Mouse (Mus musculus) hindbrain, embryonic 11.5 days (tissue): ENCODE data around the gene Slc2a13. TPM values are rescaled to one million over a fixed set of nuclear protein-coding genes. Genes with fewer than 3 reads are reported as not detected.

ENCODE experiments used
- ATAC-seq: fragments of 200-750 bp; cut with Nextera tagmentation; 2 replicates; pipeline ENCODE4 v1.8.0; 2017; ENCODE audit warnings: mild to moderate bottlenecking, moderate TSS enrichment, moderate library complexity; ENCODE audit not compliant: low FRiP score
- DNase-seq: peaks from one replicate; pipeline ENCODE4 v3.0.0-alpha.2; 2015; ENCODE audit warnings: low spot score
- H3K27ac ChIP-seq: fragments of 300-500 bp; sonication (generic); 2 replicates; pipeline ENCODE4 v1.5.1; 2014; ENCODE audit warnings: mild to moderate bottlenecking, low read depth, low read length
- H3K27me3 ChIP-seq: fragments of 300-500 bp; sonication (generic); 2 replicates; pipeline ENCODE4 v1.6.1; 2014; ENCODE audit warnings: mild to moderate bottlenecking, low read length, moderate library complexity, mixed read lengths; ENCODE audit not compliant: control insufficient read depth, insufficient read depth
- H3K36me3 ChIP-seq: fragments of 300-500 bp; sonication (generic); 2 replicates; pipeline ENCODE4 v1.6.1; 2014; ENCODE audit warnings: mild to moderate bottlenecking, low read length, moderate library complexity, mixed read lengths; ENCODE audit not compliant: control insufficient read depth, insufficient read depth
- H3K4me1 ChIP-seq: fragments of 300-500 bp; sonication (generic); replicated peaks from 2 replicates; pipeline ENCODE4 v1.6.1; 2014; ENCODE audit warnings: low read length, mixed read lengths; ENCODE audit not compliant: control insufficient read depth, insufficient read depth
- H3K4me2 ChIP-seq: fragments of 300-500 bp; sonication (generic); replicated peaks from 2 replicates; pipeline ENCODE4 v1.6.1; 2014; ENCODE audit warnings: mild to moderate bottlenecking, low read depth, low read length
- H3K4me3 ChIP-seq: fragments of 300-500 bp; sonication (generic); 2 replicates; pipeline ENCODE4 v1.5.1; 2014; ENCODE audit warnings: low read depth, low read length
- H3K9ac ChIP-seq: fragments of 300-500 bp; sonication (generic); 2 replicates; pipeline ENCODE4 v1.6.1; 2014; ENCODE audit warnings: low read depth, low read length
- H3K9me3 ChIP-seq: fragments of 300-500 bp; sonication (generic); 2 replicates; pipeline ENCODE4 v1.6.1; 2016; ENCODE audit warnings: low read length; ENCODE audit not compliant: control insufficient read depth
- WGBS: fragments of 180-500 bp; shearing (Covaris S2); extraction: QIAGEN DNeasy Blood & Tissue Kit; methylation state at CpG from one replicate; pipeline ENCODE4 v1.1.7; 2014; 5-methylcytosine and 5-hydroxymethylcytosine counted together
- polyA plus RNA-seq: library from polyadenylated mRNA; unstranded; fragments of >200 nt; fragmentation: Nextera tagmentation; extraction: Ambion mirVana; gene quantifications from 2 replicates; pipeline ENCODE4 v1.2.1, GENCODE M21; 2014

Slc2a13 gene
- polyA plus RNA-seq, 1 experiment from 2014 or later = 1.5 TPM

DNA sequence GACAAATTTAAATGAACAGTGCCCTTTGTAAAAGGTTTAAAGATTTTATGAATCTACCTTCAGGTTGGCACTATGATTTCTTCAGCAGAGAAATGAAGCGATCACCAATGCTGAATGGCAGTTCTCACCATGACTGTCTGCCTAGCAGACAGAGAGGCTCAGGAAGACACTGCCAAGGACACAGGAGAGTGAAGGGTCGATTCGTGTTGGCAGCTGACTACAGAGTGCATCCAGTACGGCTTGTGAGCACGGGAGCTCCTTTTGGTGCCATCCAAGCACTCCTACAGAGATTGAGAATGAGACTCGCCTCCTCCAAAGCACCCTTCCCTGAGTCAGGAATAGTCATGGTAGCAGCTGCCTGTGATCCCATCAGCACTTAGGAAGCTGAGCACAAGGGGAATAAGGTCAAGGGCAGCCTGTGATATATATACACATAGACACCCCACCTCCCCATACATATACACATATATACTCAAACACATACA is 238.6 kb downstream of the Slc2a13 start:
- Histone ChIP-seq H3K4me1 (no peaks in the 10 kb centered on the region), H3K36me3 (no peaks in the 10 kb centered on the region), H3K9ac (no peak overlapping the region), H3K27ac (no peak overlapping the region), H3K4me3 (no peak overlapping the region), H3K27me3 (no peaks in the 10 kb centered on the region), H3K9me3 (no peaks in the 10 kb centered on the region), H3K4me2 (no peak overlapping the region)
- 90% methylated on average over 6 of the region's 6 CpGs for WGBS
- ATAC-seq = no peak
- DNase-seq = no peak

DNA sequence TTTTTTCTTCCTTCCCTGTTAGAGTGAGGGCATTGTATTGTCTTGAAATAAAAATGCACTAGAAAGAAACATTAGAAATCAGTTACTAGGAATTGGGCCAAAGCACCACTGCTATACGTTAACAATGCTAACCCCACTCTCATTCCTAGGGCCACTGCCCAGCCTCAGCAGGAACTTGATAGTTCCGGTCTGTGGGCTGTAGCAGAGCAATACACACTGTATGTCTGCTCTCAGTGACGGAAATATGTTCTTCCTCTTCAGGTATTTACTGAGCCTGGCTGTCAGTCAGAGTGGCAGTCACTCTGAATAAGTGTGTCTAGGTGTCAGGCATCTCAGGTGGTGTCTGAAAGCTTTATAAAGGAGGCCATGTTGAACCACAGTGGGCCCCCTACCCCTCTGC is 245.3 kb downstream of the Slc2a13 start:
- Histone ChIP-seq H3K4me2 (no peak overlapping the region), H3K9me3 (no peaks in the 10 kb centered on the region), H3K27me3 (no peaks in the 10 kb centered on the region), H3K4me1 (no peaks in the 10 kb centered on the region), H3K4me3 (no peak overlapping the region), H3K27ac (no peak overlapping the region), H3K9ac (no peak overlapping the region), H3K36me3 (no peaks in the 10 kb centered on the region)
- 72% methylated on average over 3 of the region's 3 CpGs for WGBS
- DNase-seq = no peak
- no peak for ATAC-seq

DNA sequence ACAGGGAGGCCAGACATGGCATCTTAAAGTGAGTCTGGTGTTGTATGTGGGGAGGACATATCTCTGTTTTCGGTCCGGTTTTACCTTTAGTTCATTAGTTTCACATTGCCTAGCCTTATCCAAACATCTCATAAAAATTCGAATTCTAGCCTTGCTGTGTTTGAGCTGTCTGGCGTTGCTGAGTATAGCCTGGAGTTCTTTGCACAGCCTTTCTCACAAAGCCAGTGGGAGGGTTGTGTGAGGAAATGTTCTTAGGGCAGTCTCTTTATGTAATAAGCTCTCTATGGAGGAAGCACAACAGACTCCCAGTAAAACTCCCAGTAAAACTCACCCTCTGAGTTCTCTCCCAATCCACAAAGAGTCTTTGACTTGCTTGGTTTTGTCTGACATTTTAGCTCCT is 246.0 kb downstream of the Slc2a13 start:
- Histone ChIP-seq H3K4me1 (no peaks in the 10 kb centered on the region), H3K27ac (no peak overlapping the region), H3K9ac (no peak overlapping the region), H3K4me2 (no peak overlapping the region), H3K4me3 (no peak overlapping the region), H3K27me3 (no peaks in the 10 kb centered on the region), H3K36me3 (no peaks in the 10 kb centered on the region), H3K9me3 (no peaks in the 10 kb centered on the region)
- WGBS = 82% methylated on average over 4 of the region's 4 CpGs
- no peak for ATAC-seq
- DNase-seq = no peak

DNA sequence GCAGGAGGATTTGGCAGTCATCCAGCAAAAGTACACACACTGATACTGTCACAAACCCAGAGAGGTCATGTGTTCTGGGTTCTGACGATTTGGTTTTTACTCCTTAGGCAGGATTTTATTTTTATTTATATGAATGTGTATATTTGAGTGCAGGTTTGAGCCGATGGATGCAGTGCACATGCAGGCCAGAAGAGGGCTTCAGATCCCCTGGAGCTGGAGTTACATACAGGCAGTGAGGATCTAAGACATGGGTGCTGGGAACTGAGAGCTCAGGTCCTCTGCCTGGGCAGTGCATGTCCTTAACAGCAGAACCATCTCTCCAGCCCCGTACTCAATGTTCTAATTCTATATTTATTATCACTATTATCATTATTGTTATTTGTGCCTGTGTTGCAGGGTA is 253.7 kb downstream of the Slc2a13 start:
- H3K36me3 ChIP-seq = no peaks in the 10 kb centered on the region
- no peaks in the 10 kb centered on the region for H3K27me3 ChIP-seq
- ATAC-seq = no peak
- H3K9me3 ChIP-seq = no peaks in the 10 kb centered on the region
- H3K4me1 ChIP-seq = no peaks in the 10 kb centered on the region
- H3K4me3 ChIP-seq = no peak overlapping the region
- WGBS = 68% methylated on average over 3 of the region's 3 CpGs
- peak; percentile 33 for DNase-seq
- no peak overlapping the region for H3K4me2 ChIP-seq
- H3K9ac ChIP-seq = no peak overlapping the region
- no peak overlapping the region for H3K27ac ChIP-seq

DNA sequence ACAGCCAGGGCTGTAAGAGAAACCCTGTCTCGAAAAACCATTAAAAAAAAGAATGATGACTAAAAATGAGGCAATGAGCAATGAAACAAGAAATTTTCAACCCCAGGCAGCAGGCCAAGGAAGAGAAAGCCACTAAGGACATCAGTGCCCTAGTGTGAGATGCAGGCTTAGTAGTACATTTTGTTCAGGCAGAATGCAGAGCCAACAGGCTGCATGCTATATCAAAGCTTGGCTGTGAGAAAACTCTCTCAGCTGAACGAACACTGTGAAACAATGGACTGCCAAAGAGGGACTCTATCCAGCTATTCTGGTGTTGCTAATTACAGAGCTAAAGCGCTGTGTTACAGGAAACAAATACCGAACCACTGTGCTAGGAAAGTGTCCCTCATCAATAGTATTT is 256.1 kb downstream of the Slc2a13 start:
- DNase-seq (no peak), ATAC-seq (no peak)
- Histone ChIP-seq H3K4me3 (no peak overlapping the region), H3K9me3 (no peaks in the 10 kb centered on the region), H3K27me3 (no peaks in the 10 kb centered on the region), H3K36me3 (no peaks in the 10 kb centered on the region), H3K27ac (no peak overlapping the region), H3K4me2 (no peak overlapping the region), H3K9ac (no peak overlapping the region), H3K4me1 (no peaks in the 10 kb centered on the region)
- WGBS = 79% methylated on average over 4 of the region's 4 CpGs

DNA sequence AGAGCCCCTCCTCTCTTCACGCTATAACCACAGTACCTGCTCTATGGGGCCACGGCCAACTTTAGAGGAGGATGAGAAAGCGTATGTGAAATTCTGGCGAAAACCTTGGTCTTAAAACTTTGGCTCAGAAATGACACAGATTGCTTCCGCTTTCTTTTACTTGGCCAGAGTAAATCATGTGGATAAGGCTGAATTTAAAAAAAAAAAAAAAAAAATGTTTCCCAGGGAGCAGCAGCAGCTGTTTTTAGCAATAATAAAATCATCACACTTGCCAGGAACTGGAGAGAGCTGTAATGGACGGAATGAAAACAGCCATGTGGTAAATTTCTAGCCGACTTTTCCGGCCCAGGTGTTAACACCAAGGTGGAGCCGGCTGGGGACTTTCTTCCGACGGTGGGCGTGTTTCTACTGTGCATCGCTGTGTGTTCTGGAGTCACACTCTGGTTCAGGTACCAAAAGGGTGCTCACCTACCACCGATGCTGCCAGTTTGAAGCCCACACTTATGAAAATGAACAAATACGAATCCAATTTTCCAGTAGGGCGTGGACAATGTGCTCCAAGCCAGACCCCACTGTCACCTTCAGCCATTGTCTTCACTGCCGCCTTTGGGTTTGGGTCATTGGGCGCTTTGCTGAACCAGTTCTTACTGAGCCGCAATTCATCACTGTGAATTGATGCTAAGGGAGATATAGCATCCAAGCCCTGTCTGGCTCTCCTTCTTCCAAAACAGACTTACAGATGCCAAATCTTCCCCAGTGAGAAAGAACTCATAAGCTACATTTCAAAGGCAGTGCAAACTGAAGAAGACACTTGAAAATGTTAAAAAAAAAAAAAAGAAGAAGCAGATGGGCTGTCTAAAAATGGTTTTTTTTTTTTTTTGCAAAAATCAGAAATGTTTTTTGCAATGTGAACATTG is 258.4 kb downstream of the Slc2a13 start:
- H3K4me2 ChIP-seq = no peak overlapping the region
- H3K36me3 ChIP-seq = no peaks in the 10 kb centered on the region
- no peak overlapping the region for H3K27ac ChIP-seq
- H3K9ac ChIP-seq = no peak overlapping the region
- DNase-seq (no peak), ATAC-seq (no peak)
- no peaks in the 10 kb centered on the region for H3K4me1 ChIP-seq
- no peaks in the 10 kb centered on the region for H3K27me3 ChIP-seq
- H3K9me3 ChIP-seq = no peaks in the 10 kb centered on the region
- H3K4me3 ChIP-seq = no peak overlapping the region
- 83% methylated on average over 19 of the region's 19 CpGs for WGBS

DNA sequence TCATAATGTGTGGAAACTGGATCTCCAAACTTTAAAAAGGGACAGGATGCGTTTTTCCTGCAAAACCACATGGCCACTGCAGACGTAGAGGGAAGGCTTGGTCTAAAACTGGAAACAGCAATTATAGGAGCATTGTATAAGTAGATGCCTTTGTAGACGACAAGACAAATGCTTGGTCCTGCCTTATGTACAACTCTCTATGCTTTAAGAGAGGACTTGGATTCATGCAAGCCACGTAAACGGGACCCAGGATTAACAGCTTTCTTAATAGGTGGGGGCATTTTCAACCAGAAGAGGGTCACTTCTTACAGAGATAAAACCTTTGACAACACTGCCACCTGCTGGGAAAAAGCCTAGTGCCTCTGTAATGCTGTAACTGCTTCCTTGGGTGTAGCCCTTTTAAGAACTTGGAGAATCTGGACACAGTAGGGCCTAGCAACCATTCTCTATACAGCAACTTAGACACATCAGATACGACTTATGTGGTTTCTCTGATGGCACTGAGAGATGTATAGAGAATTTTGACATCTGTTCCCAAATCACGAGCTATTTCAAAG is 268.7 kb downstream of the Slc2a13 start:
- Histone ChIP-seq H3K9me3 (no peaks in the 10 kb centered on the region), H3K27me3 (no peaks in the 10 kb centered on the region), H3K36me3 (no peaks in the 10 kb centered on the region), H3K4me1 (no peaks in the 10 kb centered on the region), H3K4me2 (no peak overlapping the region), H3K27ac (no peak overlapping the region), H3K9ac (no peak overlapping the region), H3K4me3 (no peak overlapping the region)
- 55% methylated on average over 7 of the region's 7 CpGs for WGBS
- peak; percentile 68; the same call in 1 of the 2 replicates for ATAC-seq
- peak; percentile 81 for DNase-seq

DNA sequence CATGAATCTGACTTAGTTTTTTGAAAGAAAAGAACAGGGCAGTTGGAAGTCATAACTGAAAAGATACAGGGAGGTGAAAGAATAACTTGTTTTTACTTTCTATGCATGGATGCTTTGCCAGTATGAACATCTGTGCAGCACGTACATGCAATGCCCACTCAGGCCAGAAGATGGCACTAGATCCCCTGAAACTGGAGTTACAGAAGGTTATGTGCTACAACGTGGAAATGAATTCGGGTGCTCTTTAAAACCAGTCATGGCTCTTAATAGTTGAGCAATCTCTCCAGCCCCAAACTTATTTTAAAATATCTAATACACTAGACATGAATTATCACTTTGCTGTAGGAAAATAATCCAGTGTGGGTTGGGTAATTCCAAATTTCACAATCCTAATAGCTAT is 271.7 kb downstream of the Slc2a13 start:
- Histone ChIP-seq H3K4me1 (no peaks in the 10 kb centered on the region), H3K27ac (no peak overlapping the region), H3K4me3 (no peak overlapping the region), H3K36me3 (no peaks in the 10 kb centered on the region), H3K4me2 (no peak overlapping the region), H3K9ac (no peak overlapping the region), H3K9me3 (no peaks in the 10 kb centered on the region), H3K27me3 (no peaks in the 10 kb centered on the region)
- peak; percentile 65; the same call in 1 of the 2 replicates for ATAC-seq
- peak; percentile 93 for DNase-seq
- WGBS = 13% methylated on average over 3 of the region's 3 CpGs
